Mouse (Mus musculus) ES-E14 (cell line): ENCODE data around the gene AC129217.1. TPM values are rescaled to one million over a fixed set of nuclear protein-coding genes. Genes with fewer than 3 reads are reported as not detected.
A peak's percentile ranks its signal among the peaks of the same experiment; 100 is the strongest.
"Not testable (repeated sequence)": the region's sequence is repeated elsewhere in the genome, so short reads cannot be mapped to it uniquely, and the experiment has no call there.

Experiments used
- DNase-seq: peaks from one replicate; pipeline ENCODE4 v3.0.0-alpha.2; 2013; ENCODE audit warnings: low read depth, low spot score
- H3K27ac ChIP-seq: 2 replicates; pipeline ENCODE4 v1.5.1; 2012; ENCODE audit warnings: low read depth, mild to moderate bottlenecking, low read length, moderate library complexity, mixed read lengths; ENCODE audit not compliant: poor library complexity, insufficient read depth, severe bottlenecking
- H3K36me3 ChIP-seq: 2 replicates; pipeline ENCODE4 v1.6.1; 2012; ENCODE audit warnings: mild to moderate bottlenecking, low read length, moderate library complexity, mixed read lengths; ENCODE audit not compliant: control insufficient read depth, poor library complexity, insufficient read depth, severe bottlenecking
- H3K4me1 ChIP-seq, 2 experiments: fragments of 150-350 bp in 1 of 2; sonication (generic) in 1 of 2; 2 replicates each; pipeline ENCODE4 v1.6.1; 2012; ENCODE audit warnings: low read length in 2 of 2, mild to moderate bottlenecking in 1 of 2, mixed read lengths in 1 of 2; ENCODE audit not compliant: control insufficient read depth in 2 of 2, insufficient read depth in 2 of 2, poor library complexity in 1 of 2
- H3K4me3 ChIP-seq, 2 experiments: fragments of 150-350 bp in 1 of 2; sonication (generic) in 1 of 2; 2 replicates each; pipeline ENCODE4 v1.5.1; 2012; ENCODE audit warnings: low read length in 2 of 2, low read depth in 1 of 2, mild to moderate bottlenecking in 1 of 2, mixed read lengths in 1 of 2; ENCODE audit not compliant: insufficient read depth in 1 of 2, poor library complexity in 1 of 2, severe bottlenecking in 1 of 2
- H3K9ac ChIP-seq: 2 replicates; pipeline ENCODE4 v1.6.1; 2012; ENCODE audit warnings: low read depth, mild to moderate bottlenecking, low read length, mixed read lengths; ENCODE audit not compliant: poor library complexity, insufficient read depth, severe bottlenecking
- H3K9me3 ChIP-seq: fragments of 150-350 bp; sonication (generic); 2 replicates; pipeline ENCODE4 v1.6.1; 2012; ENCODE audit warnings: low read depth, mild to moderate bottlenecking, low read length; ENCODE audit not compliant: control insufficient read depth, insufficient read depth
- CHD2 ChIP-seq: IDR thresholded peaks from 2 replicates; pipeline ENCODE4 v1.6.1; 2014; ENCODE audit warnings: mild to moderate bottlenecking, low read depth, low read length, inconsistent platforms
- HCFC1 ChIP-seq: IDR thresholded peaks from 2 replicates; pipeline ENCODE4 v1.6.1; 2012; ENCODE audit warnings: low read length, inconsistent platforms, borderline replicate concordance; ENCODE audit not compliant: insufficient read depth
- MAFK ChIP-seq: IDR thresholded peaks from 2 replicates; pipeline ENCODE4 v1.6.1; 2014; ENCODE audit warnings: mild to moderate bottlenecking, low read depth, low read length, inconsistent platforms; ENCODE audit not compliant: insufficient read depth
- ZC3H11A ChIP-seq: IDR thresholded peaks from 2 replicates; pipeline ENCODE4 v1.6.1; 2012; ENCODE audit warnings: low read depth, mild to moderate bottlenecking, inconsistent platforms, low read length, borderline replicate concordance
- ZNF384 ChIP-seq: IDR thresholded peaks from 2 replicates; pipeline ENCODE4 v1.6.1; 2012; ENCODE audit warnings: low read depth, low read length, inconsistent platforms
- in situ Hi-C, 2 experiments: fragments of 600-800 bp; cut with MboI; formaldehyde crosslinking; loops; one replicate each; pipeline ENCODE4 v1.15.1; 2025; ENCODE audit warnings: low sequenced_read_pairs in 2 of 2, inconsistent platforms in 1 of 2; ENCODE audit not compliant: unreplicated experiment in 2 of 2
- total RNA-seq: library from RNA; depleted of rRNA; stranded (reverse); fragments of 300-350 nt; gene quantifications from 2 replicates; pipeline ENCODE4 v1.2.3, GENCODE M21; 2012

Gene AC129217.1
- total RNA-seq, 1 experiment, result 1.4 TPM

- DNase-seq, result no peak
- TF ChIP-seq ZC3H11A (no peak), MAFK (no peak), CHD2 (no peak), ZNF384 (no peak), HCFC1 (no peak)
- no peak overlapping the region for H3K9ac ChIP-seq
- in situ Hi-C loops, result loop anchor here in 1 of 2 experiments (25.0 kb wide), 1 partner anchor 223 kb away; the partner anchor contains the start of gene Scgb1a1
- no peak overlapping the region for H3K4me3 ChIP-seq
- no peaks in the 10 kb centered on the region for H3K4me1 ChIP-seq
- no peaks in the 10 kb centered on the region for H3K9me3 ChIP-seq
- no peaks in the 10 kb centered on the region for H3K36me3 ChIP-seq
- no peak overlapping the region for H3K27ac ChIP-seq
These were observed 34.7 kb downstream of the AC129217.1 start for GRCm38 (mm10) chr19:8864265-8864664.

GRCm38 (mm10) chr19:8870381-8870780 is 40.8 kb downstream of the AC129217.1 start:
- peak; percentile 80 for TF ChIP-seq ZNF384
- not testable (repeated sequence) for H3K9me3 ChIP-seq, H3K4me1 ChIP-seq, H3K9ac ChIP-seq, DNase-seq, H3K27ac ChIP-seq
- Histone ChIP-seq H3K36me3 (peaks cover 22% of the 10 kb centered on the region), H3K4me3 (peak overlapping the region in 1 of 2 experiments; percentile 91; a peak in 1 of 4 replicates)
- in situ Hi-C loops, result loop anchor here in 1 of 2 experiments (25.0 kb wide), 1 partner anchor 217 kb away; the partner anchor contains the start of gene Scgb1a1

GRCm38 (mm10) chr19:8870838-8871237 is 41.3 kb downstream of the AC129217.1 start:
- TF ChIP-seq MAFK (no peak), ZNF384 (no peak), CHD2 (no peak), ZC3H11A (no peak), HCFC1 (no peak)
- H3K9me3 ChIP-seq, result no peaks in the 10 kb centered on the region
- in situ Hi-C loops, result loop anchor here in 1 of 2 experiments (25.0 kb wide), 1 partner anchor 216 kb away; the partner anchor contains the start of gene Scgb1a1
- no peak for DNase-seq
- peak overlapping the region; percentile 88 for H3K27ac ChIP-seq
- no peaks in the 10 kb centered on the region; a peak in 2 of 4 replicates for H3K4me1 ChIP-seq
- H3K9ac ChIP-seq, result peak overlapping the region; percentile 77
- H3K36me3 ChIP-seq, result peaks cover 25% of the 10 kb centered on the region
- H3K4me3 ChIP-seq, result peak overlapping the region; percentile 44 to 91

- H3K9me3 ChIP-seq, result no peaks in the 10 kb centered on the region
- H3K4me3 ChIP-seq, result peak within 1 kb of the TSS; percentile 91 to 95
- peak within 1 kb of the TSS; percentile 88 for H3K27ac ChIP-seq
- TF ChIP-seq ZNF384 (0 out of 2 replicates have a peak, but pooled peaks have one; percentile 12), HCFC1 (peak; percentile 83), MAFK (no peak), ZC3H11A (no peak), CHD2 (no peak)
- peaks cover 25% of the 10 kb centered on the region for H3K36me3 ChIP-seq
- no peaks in the 10 kb centered on the region; a peak in 2 of 4 replicates for H3K4me1 ChIP-seq
- DNase-seq, result peak; percentile 99
- in situ Hi-C loops, result loop anchor here in 1 of 2 experiments (25.0 kb wide), 1 partner anchor 216 kb away; the partner anchor contains the start of gene Scgb1a1
- peak within 1 kb of the TSS; percentile 98 for H3K9ac ChIP-seq
These were observed 42.0 kb downstream of the AC129217.1 start, which contains the start of gene Ubxn1 for GRCm38 (mm10) chr19:8871267-8872186. TSS of gene Ubxn1 (plus strand) at chr19:8871496.
